Mouse (Mus musculus) olfactory bulb, adult 2 months (tissue): ENCODE measurements around the gene Ttc12.

ENCODE experiments used
- CTCF ChIP-seq: fragments of 200-500 bp; IDR thresholded peaks from 2 replicates; pipeline ENCODE4 v1.5.1; 2012; ENCODE audit warnings: low read depth, mild to moderate bottlenecking, low read length, moderate library complexity; ENCODE audit not compliant: insufficient read depth
- POLR2A ChIP-seq: fragments of 200-500 bp; IDR thresholded peaks from 2 replicates; pipeline ENCODE4 v1.6.1; 2012; ENCODE audit warnings: mild to moderate bottlenecking, low read depth, low read length, moderate library complexity; ENCODE audit not compliant: insufficient read depth

DNA sequence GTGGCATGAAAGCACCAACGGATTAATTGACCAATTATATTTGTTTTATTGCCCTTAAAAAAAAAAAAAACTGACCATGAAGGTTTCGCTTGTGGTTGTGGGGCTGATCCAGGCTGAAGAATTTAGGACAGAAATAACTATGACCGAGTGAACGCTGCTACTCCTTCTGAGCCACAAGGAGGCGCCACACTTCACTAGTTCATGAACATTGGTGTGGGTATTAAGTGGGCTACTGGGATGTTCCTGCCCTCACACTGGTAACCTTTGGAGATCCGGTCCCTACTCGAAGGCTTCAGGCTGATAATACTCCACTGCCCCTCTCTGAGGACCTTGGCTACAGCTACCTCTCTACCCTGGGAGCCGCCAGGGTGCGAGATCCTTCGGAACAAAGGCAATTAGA is 42.9 kb upstream of the Ttc12 start:
- TF ChIP-seq POLR2A (no peak), CTCF (no peak)
